Mouse (Mus musculus) stomach, postnatal 0 days (tissue): Measurements from ENCODE around the gene Fam57a. TPM values are rescaled to one million over a fixed set of nuclear protein-coding genes. Genes with fewer than 3 reads are reported as not detected.

Experiments used
- ATAC-seq: fragments of 200-750 bp; cut with Nextera tagmentation; 2 replicates; pipeline ENCODE4 v1.8.0; 2017; ENCODE audit not compliant: low FRiP score, low TSS enrichment
- DNase-seq: peaks from one replicate; pipeline ENCODE4 v3.0.0-alpha.2; 2016; ENCODE audit warnings: low spot score
- H3K27ac ChIP-seq: fragments of 300-500 bp; sonication (generic); replicated peaks from 2 replicates; pipeline ENCODE4 v1.5.1; 2014; ENCODE audit warnings: mild to moderate bottlenecking, control low read depth
- H3K27me3 ChIP-seq: fragments of 300-500 bp; sonication (generic); 2 replicates; pipeline ENCODE4 v1.6.1; 2014; ENCODE audit warnings: low read length; ENCODE audit not compliant: control insufficient read depth, insufficient read depth
- H3K36me3 ChIP-seq: fragments of 300-500 bp; sonication (generic); 2 replicates; pipeline ENCODE4 v1.6.1; 2014; ENCODE audit warnings: low read length, mixed read lengths; ENCODE audit not compliant: control insufficient read depth, insufficient read depth
- H3K4me1 ChIP-seq: fragments of 300-500 bp; sonication (generic); replicated peaks from 2 replicates; pipeline ENCODE4 v1.6.1; 2014; ENCODE audit warnings: antibody characterized with exemption; ENCODE audit not compliant: control insufficient read depth, insufficient read depth
- H3K4me2 ChIP-seq: fragments of 300-500 bp; sonication (generic); replicated peaks from 2 replicates; pipeline ENCODE4 v1.6.1; 2014; ENCODE audit warnings: low read depth, mild to moderate bottlenecking, control low read depth, moderate library complexity
- H3K4me3 ChIP-seq: fragments of 300-500 bp; sonication (generic); 2 replicates; pipeline ENCODE4 v1.5.1; 2014; ENCODE audit warnings: low read depth, low read length, control low read depth
- H3K9ac ChIP-seq: fragments of 300-500 bp; sonication (generic); 2 replicates; pipeline ENCODE4 v1.6.1; 2014; ENCODE audit warnings: mild to moderate bottlenecking, low read length, control low read depth, mixed read lengths
- H3K9me3 ChIP-seq: fragments of 300-500 bp; sonication (generic); 2 replicates; pipeline ENCODE4 v1.6.1; 2016; ENCODE audit warnings: low read length; ENCODE audit not compliant: control insufficient read depth
- CTCF ChIP-seq: IDR thresholded peaks from 2 replicates; pipeline ENCODE4 v1.5.1; 2016; ENCODE audit warnings: antibody characterized with exemption, low read depth, mild to moderate bottlenecking, moderate library complexity
- EP300 ChIP-seq: optimal IDR thresholded peaks from 2 replicates; pipeline ENCODE3; 2016; ENCODE audit warnings: antibody characterized with exemption
- WGBS: fragments of 180-500 bp; shearing (Covaris S2); extraction: QIAGEN DNeasy Blood & Tissue Kit; methylation state at CpG from one replicate; pipeline ENCODE4 v1.1.7; 2014; 5-methylcytosine and 5-hydroxymethylcytosine counted together
- polyA plus RNA-seq: library from polyadenylated mRNA; unstranded; fragments of >200 nt; fragmentation: Nextera tagmentation; extraction: Ambion mirVana; gene quantifications from 2 replicates; pipeline ENCODE4 v1.2.1, GENCODE M21; 2015

The Fam57a gene
- polyA plus RNA-seq, 1 experiment from 2014 or later = 328 TPM

DNA sequence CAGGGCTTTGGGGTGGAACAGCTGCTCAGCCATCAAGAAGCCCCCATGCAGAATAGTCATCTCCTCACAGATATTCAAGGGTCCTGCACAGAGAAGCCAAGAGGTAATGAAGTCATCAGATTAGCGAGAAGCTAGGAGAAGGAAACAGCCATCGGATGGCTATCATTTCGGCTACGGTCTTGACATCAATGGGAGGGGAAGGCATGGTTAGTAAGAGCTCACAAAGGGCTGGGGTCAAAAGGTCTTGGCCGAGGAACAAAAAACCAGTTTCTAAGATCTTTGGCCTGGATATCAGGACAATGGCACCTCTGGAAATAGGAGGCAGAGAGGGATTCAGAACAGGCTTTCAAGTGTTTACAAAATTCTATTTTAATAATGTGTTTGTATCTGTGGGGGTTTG is 34.4 kb downstream of the Fam57a start:
- H3K36me3 ChIP-seq = no peaks in the 10 kb centered on the region; the same call in 1 of the 2 replicates
- ATAC-seq (no peak), DNase-seq (no peak)
- H3K4me1 ChIP-seq = no peaks in the 10 kb centered on the region; the same call in 1 of the 2 replicates
- no peaks in the 10 kb centered on the region for H3K9me3 ChIP-seq
- H3K4me2 ChIP-seq = no peak overlapping the region
- WGBS = 89% methylated on average over 5 of the region's 5 CpGs
- H3K4me3 ChIP-seq = no peak overlapping the region
- TF ChIP-seq EP300 (no peak), CTCF (no peak)
- H3K27me3 ChIP-seq = no peaks in the 10 kb centered on the region
- H3K27ac ChIP-seq = peak overlapping the region; percentile 30; the same call in 1 of the 2 replicates
- H3K9ac ChIP-seq = no peak overlapping the region

DNA sequence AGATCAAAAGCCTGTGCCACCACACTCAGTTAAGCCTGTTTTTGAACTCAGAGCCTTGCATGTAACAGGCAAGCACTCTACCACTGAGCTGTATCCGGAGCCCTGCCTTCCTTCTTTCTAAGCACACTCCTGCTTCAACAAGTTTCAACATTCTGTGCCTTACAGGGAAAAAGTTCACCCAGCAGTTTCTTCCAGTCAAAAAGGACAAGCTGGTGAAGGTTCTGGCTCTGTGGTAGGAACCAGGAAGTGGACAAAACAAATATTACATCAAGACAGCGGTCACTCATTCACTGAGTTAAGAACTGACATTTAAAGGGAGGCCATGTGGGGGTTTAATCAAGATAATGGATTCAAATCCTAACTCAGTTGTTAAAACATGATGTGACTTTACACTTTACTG is 35.5 kb downstream of the Fam57a start:
- peak overlapping the region; percentile 25; the same call in 1 of the 2 replicates for H3K27ac ChIP-seq
- 50% methylated on average over 2 of the region's 2 CpGs for WGBS
- no peak for DNase-seq
- H3K27me3 ChIP-seq = no peaks in the 10 kb centered on the region
- ATAC-seq = no peak
- TF ChIP-seq CTCF = no peak
- peak; percentile 54 for TF ChIP-seq EP300
- no peaks in the 10 kb centered on the region; the same call in 1 of the 2 replicates for H3K4me1 ChIP-seq
- no peaks in the 10 kb centered on the region; the same call in 1 of the 2 replicates for H3K36me3 ChIP-seq
- no peaks in the 10 kb centered on the region for H3K9me3 ChIP-seq
- no peak overlapping the region for H3K4me3 ChIP-seq
- H3K9ac ChIP-seq = no peak overlapping the region
- no peak overlapping the region for H3K4me2 ChIP-seq

DNA sequence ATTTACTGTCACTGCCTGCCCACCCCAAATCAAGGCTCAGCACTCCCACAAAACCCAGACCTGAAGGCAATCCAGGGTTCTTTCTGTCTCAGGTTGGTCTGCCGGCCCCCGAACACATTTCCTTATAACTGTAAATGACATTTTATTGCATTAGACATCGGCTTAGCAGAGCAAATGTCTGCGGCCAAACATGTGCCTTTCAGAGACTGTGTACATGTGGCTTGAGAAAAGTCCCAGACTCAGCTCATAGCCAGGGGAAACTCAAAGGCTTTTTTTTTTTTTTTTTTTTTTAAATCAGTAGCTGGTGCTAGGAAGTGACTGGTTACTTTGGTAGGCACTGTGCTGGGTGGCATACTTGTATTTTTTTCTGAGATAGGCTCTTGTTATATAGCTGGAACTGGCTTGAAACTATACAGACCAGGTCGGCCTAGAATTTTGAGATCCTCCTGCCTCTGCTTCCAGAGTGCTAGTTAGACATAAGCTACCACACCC is 36.6 kb downstream of the Fam57a start:
- Histone ChIP-seq H3K4me1 (no peaks in the 10 kb centered on the region), H3K36me3 (no peaks in the 10 kb centered on the region; the same call in 1 of the 2 replicates), H3K4me3 (0 out of 2 replicates have a peak overlapping the region, but pooled peaks have one; percentile 80), H3K27me3 (no peaks in the 10 kb centered on the region), H3K27ac (peak overlapping the region; percentile 97), H3K9me3 (no peaks in the 10 kb centered on the region), H3K4me2 (peak overlapping the region; percentile 92), H3K9ac (no peak overlapping the region)
- TF ChIP-seq CTCF = no peak
- no peak for TF ChIP-seq EP300
- 82% methylated on average over 5 of the region's 5 CpGs for WGBS
- DNase-seq (no peak), ATAC-seq (no peak)

DNA sequence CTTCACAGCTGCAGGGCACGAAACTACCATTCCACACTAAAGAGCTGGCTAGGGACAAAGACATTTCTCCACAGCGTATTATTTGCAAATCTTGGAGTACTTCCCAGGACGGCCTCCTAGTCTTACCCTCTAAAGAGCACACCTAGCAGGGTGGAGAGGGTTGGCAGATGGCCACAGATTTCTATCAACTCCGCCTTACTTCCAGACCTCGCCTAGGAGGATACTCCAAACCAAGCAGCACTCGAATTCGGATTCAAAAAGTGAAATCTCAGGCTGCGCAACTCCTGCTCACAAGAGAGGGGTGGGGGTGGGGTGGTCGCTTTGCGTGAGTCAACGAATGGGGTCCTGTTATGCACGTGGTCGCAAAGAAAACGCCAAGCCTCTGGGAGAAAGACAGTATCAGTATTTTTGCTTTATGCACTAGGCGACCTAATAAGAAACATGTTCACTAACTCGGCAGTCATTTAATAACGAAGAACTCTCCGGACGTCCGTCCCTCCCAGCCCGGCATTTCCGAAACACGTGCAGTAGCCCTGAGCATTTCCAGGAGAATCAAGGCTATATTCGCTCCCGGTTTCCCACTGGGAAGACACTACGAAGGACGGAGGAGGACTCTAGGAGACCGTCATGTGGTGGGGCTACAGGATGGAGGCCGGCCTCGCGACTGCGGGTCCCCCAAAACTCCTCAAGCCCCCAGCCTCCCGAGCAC is 37.4 kb downstream of the Fam57a start:
- ATAC-seq (peak; percentile 62), DNase-seq (peak; percentile 76)
- Histone ChIP-seq H3K27me3 (no peaks in the 10 kb centered on the region), H3K27ac (peak overlapping the region; percentile 97), H3K9me3 (no peaks in the 10 kb centered on the region), H3K36me3 (peaks cover 2% of the 10 kb centered on the region), H3K4me3 (peak overlapping the region; percentile 80), H3K4me2 (peak overlapping the region; percentile 92), H3K9ac (peak overlapping the region; percentile 90), H3K4me1 (no peaks in the 10 kb centered on the region)
- TF ChIP-seq CTCF (no peak), EP300 (no peak)
- under 1% methylated on average over 33 of the region's 33 CpGs for WGBS

DNA sequence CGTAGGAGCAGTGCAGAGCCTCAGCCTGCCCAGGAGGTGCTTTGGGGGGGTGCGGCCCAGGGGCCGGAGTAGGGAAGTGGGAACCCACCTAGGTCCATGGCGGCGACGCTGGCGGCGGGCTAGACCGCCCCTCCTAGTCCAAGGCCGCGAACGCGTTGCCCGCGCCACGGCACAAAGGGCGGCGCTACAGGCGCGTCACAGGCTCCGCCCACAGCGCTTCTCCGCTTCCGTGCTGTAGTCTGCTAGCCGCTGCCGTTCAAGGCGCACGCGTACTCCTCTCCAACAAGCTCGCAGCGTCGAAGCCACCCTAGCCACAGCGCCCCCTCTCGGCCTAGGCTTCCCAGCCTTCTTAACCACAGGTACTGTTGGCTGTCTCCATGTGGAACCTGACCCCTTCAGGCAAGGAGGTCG is 37.9 kb downstream of the Fam57a start, which contains the start of the genes Dbil5 and Gemin4:
Gene Dbil5, plus strand, starts transcription at position 219 of the 411 bp plus-strand sequence.
Gene Gemin4, minus strand, starts transcription at position 275 of the 411 bp plus-strand sequence.
- H3K36me3 ChIP-seq = peaks cover 5% of the 10 kb centered on the region

DNA sequence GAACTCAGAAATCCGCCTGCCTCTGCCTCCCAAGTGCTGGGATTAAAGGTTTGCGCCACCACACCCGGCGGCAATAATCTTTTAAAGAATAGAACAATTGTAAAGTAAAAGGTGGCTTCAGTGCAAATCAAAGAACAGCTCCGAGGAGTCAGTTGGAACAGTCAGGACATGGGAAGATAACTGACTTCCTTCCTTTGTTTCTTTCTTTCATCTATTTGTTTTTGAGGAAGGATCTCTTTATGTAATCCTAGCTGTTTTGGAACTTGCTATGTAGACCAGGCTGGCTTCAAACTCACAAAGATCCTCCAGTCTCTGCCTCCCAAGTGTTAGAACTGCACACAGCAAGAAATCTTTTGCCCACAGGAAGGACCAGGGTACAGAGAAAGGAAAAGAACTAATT is 45.2 kb downstream of the Fam57a start:
- Histone ChIP-seq H3K4me3 (no peak overlapping the region), H3K9me3 (no peaks in the 10 kb centered on the region), H3K4me1 (no peaks in the 10 kb centered on the region), H3K27me3 (no peaks in the 10 kb centered on the region), H3K4me2 (no peak overlapping the region), H3K27ac (no peak overlapping the region), H3K36me3 (peaks cover 11% of the 10 kb centered on the region), H3K9ac (no peak overlapping the region)
- DNase-seq (no peak), ATAC-seq (no peak)
- TF ChIP-seq EP300 (no peak), CTCF (no peak)
- WGBS = 92% methylated on average over 5 of the region's 5 CpGs

More for the DNA sequence above, 37.9 kb downstream of the Fam57a start, which contains the start of the genes Dbil5 and Gemin4:
- H3K4me3 ChIP-seq = peak within 1 kb of the TSS; percentile 80
- no peaks in the 10 kb centered on the region for H3K4me1 ChIP-seq
- DNase-seq (peak; percentile 99), ATAC-seq (peak; percentile 96)
- peak within 1 kb of the TSS; percentile 97 for H3K27ac ChIP-seq
- H3K9ac ChIP-seq = peak within 1 kb of the TSS; percentile 90
- no peaks in the 10 kb centered on the region for H3K9me3 ChIP-seq
- TF ChIP-seq CTCF (peak; percentile 99), EP300 (no peak)
- H3K27me3 ChIP-seq = no peaks in the 10 kb centered on the region
- under 1% methylated on average over 34 of the region's 35 CpGs for WGBS
- peak within 1 kb of the TSS; percentile 92 for H3K4me2 ChIP-seq
